Mouse (Mus musculus): ENCODE results near the gene Ugt1a6b.

GRCm38 (mm10) chr1:88249596-88249995 is 146.5 kb downstream of the Ugt1a6b start:
- TF ChIP-seq CTCF (IDR thresholded peaks at IDR 0.05; ENCODE audit: insufficient read depth, low read length) = no peak
- TF ChIP-seq POLR2A (IDR thresholded peaks at IDR 0.05; ENCODE audit: borderline replicate concordance, extremely low read depth, low read depth, low read length) = no peak
